Mouse (Mus musculus) brain, embryonic 14.5 days (tissue): ENCODE measurements around the gene Tfam.

Source experiments
- CTCF ChIP-seq: fragments of 200-500 bp; IDR thresholded peaks from 2 replicates; pipeline ENCODE4 v1.5.1; 2012; ENCODE audit warnings: inconsistent platforms, mild to moderate bottlenecking, moderate library complexity, borderline replicate concordance; ENCODE audit not compliant: insufficient read depth, insufficient read length; ENCODE audit errors: extremely low read depth
- POLR2A ChIP-seq: fragments of 200-500 bp; IDR thresholded peaks from 2 replicates; pipeline ENCODE4 v1.6.1; 2012; ENCODE audit warnings: mild to moderate bottlenecking, inconsistent platforms, borderline replicate concordance; ENCODE audit not compliant: poor library complexity, insufficient read depth, insufficient read length, severe bottlenecking; ENCODE audit errors: extremely low read depth

DNA sequence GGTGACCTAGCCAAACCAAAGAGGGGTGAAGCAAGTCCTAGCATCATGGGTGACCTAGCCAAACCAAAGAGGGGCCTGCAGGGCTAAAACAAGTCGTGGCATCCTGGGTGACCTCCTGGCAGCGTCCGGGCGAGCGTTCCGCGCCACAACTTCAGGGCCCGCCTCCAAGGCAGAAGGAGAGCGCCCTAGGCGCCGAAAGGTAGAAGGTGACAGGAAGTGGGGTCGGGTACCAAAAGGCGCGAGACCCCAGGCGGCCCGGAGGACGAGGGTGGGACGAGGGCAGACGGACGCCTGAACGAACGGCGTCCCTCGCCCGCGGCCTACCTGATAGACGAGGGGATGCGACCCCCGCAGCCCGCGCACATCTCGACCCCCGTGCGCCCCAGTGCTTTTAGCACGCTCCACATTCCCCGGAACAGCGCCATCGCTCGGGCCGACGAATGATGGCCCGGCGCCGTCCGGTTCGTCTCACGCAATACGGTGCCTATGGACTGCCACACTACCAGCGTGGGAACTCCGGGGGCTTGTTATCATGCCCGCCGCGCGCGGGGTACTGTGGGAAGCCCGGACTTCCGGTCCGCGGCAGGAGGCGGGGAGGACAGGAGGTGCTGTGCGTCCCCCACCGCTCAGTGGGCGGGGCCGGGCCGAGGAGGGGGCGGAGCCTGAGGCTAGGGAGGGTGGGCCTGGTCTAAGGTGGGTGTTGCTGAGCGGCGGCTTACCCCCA lies 402 bp downstream of the Tfam start:
- TF ChIP-seq CTCF (no peak), POLR2A (peak; percentile 41; the same call in 1 of the 2 replicates)
